In the genomic region with DNA sequence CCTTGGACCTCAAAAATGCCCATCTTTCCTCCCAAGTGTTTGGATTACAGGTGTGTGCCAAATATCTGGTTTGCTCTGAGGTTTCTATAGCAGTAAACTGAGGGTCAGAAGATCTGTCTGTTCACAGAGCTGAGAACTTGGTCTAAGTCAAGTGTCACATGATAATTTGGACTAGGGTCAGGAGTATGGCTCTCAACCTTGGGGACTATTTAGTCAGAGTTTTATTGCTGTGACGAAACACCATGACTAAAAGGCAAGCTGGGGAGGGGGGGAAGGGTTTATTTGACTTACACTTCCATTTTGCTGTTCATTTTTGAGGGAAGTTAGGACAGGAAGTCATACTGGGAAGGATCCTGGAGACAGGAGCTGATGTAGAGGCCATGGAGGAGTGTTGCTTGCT, we compare ENCODE assay signal across 26 mouse cellular contexts. TPM values are rescaled to one million over a fixed set of nuclear protein-coding genes. Genes with fewer than 3 reads are reported as not detected.
A peak's percentile ranks its signal among the peaks of the same experiment; 100 is the strongest.
DNase-seq lines count a peak whose midpoint lies in the region; ATAC-seq lines count a peak whose summit lies in the region.
"Had no signal": no experiment of that assay in that cellular context is flagged by ENCODE, and none has a peak within 500 bp of the region (broad histone marks: within the 10 kb centered on the region; RNA-seq: fewer than 3 reads in every experiment).

No protein-coding gene starts in this region.

- WGBS in intestine, embryonic 16.5 days, result 71% methylated on average over 1 of the region's 1 CpGs
- 73% methylated on average over 1 of the region's 1 CpGs for WGBS in hindbrain, embryonic 11.5 days

- H3K4me3 ChIP-seq in intestine, embryonic 16.5 days (ENCODE audit: low read length), result no peak overlapping the region
- H3K4me3 ChIP-seq in hindbrain, embryonic 11.5 days (ENCODE audit: low read depth, low read length), result no peak overlapping the region
- H3K4me3 ChIP-seq: forebrain, embryonic 10.5 days; forebrain, embryonic 13.5 days; heart, embryonic 12.5 days; heart, embryonic 15.5 days; hindbrain, embryonic 10.5 days had no signal

- ATAC-seq in intestine, embryonic 16.5 days, result peak; percentile 35; the same call in 1 of the 2 replicates
- no peak for ATAC-seq in hindbrain, embryonic 11.5 days (ENCODE audit: low FRiP score)
- ATAC-seq: activated CD4-positive, CD25-positive, alpha-beta regulatory T cell, adult 4 months; forebrain, embryonic 13.5 days; forebrain, embryonic 16.5 days; hindbrain, postnatal 0 days; inflammation-experienced regulatory T-cells, adult 6 months had no signal

- peak; percentile 3 for DNase-seq in 416B (ENCODE audit: low read depth)
- DNase-seq in adipocyte (ENCODE audit: low spot score), result peak; percentile 54
- DNase-seq in cerebellum, adult 9-10 months, result no peak
- DNase-seq in left cerebral cortex, adult 9 months (ENCODE audit: low spot score in 2 of 2), result no peak
- no peak for DNase-seq in hindbrain, embryonic 11.5 days (ENCODE audit: low spot score)
- DNase-seq: adrenal gland, postnatal 10 days; adrenal gland, postnatal 36 days; cerebellum, adult 11 months; cerebellum, adult 8-10 months; cerebellum, postnatal 14 days; gastrocnemius, postnatal 10 days; gastrocnemius, postnatal 36 days; heart, postnatal 10 days; heart, postnatal 36 days had no signal

- H3K9ac ChIP-seq in intestine, embryonic 16.5 days (ENCODE audit: low read depth, low read length), result no peak overlapping the region
- H3K9ac ChIP-seq in hindbrain, embryonic 11.5 days (ENCODE audit: low read depth, low read length), result no peak overlapping the region
- H3K9ac ChIP-seq: forebrain, embryonic 13.5 days; heart, embryonic 12.5 days; heart, embryonic 15.5 days; hindbrain, embryonic 14.5 days had no signal

- H3K9me3 ChIP-seq in intestine, embryonic 16.5 days (ENCODE audit: control insufficient read depth, low read length), result no peaks in the 10 kb centered on the region
- no peaks in the 10 kb centered on the region for H3K9me3 ChIP-seq in hindbrain, embryonic 11.5 days (ENCODE audit: control insufficient read depth, low read length)
- H3K9me3 ChIP-seq: forebrain, embryonic 10.5 days; forebrain, embryonic 13.5 days; heart, embryonic 15.5 days; hindbrain, embryonic 10.5 days had no signal

- H3K36me3 ChIP-seq in intestine, embryonic 16.5 days (ENCODE audit: control insufficient read depth, insufficient read depth, low read length), result no peaks in the 10 kb centered on the region
- H3K36me3 ChIP-seq in hindbrain, embryonic 11.5 days (ENCODE audit: control insufficient read depth, insufficient read depth, low read length), result no peaks in the 10 kb centered on the region
- H3K36me3 ChIP-seq: forebrain, embryonic 10.5 days; heart, embryonic 12.5 days; heart, embryonic 15.5 days; hindbrain, embryonic 10.5 days had no signal

- no peaks in the 10 kb centered on the region for H3K4me1 ChIP-seq in intestine, embryonic 16.5 days (ENCODE audit: control insufficient read depth, insufficient read depth, low read length)
- no peaks in the 10 kb centered on the region for H3K4me1 ChIP-seq in hindbrain, embryonic 11.5 days (replicated peaks; ENCODE audit: control insufficient read depth, insufficient read depth, low read length)
- H3K4me1 ChIP-seq: forebrain, embryonic 10.5 days; forebrain, embryonic 13.5 days; heart, embryonic 12.5 days; heart, embryonic 15.5 days; hindbrain, embryonic 10.5 days had no signal

- H3K27ac ChIP-seq in intestine, embryonic 16.5 days (ENCODE audit: low read length), result no peak overlapping the region
- H3K27ac ChIP-seq in hindbrain, embryonic 11.5 days (ENCODE audit: low read depth, low read length), result no peak overlapping the region
- H3K27ac ChIP-seq: forebrain, embryonic 10.5 days; forebrain, embryonic 13.5 days; heart, embryonic 15.5 days; hindbrain, embryonic 10.5 days; hindbrain, embryonic 14.5 days; hindbrain, postnatal 0 days had no signal

- no peaks in the 10 kb centered on the region for H3K27me3 ChIP-seq in intestine, embryonic 16.5 days (replicated peaks; ENCODE audit: control insufficient read depth, insufficient read depth, low read length)
- no peaks in the 10 kb centered on the region for H3K27me3 ChIP-seq in hindbrain, embryonic 11.5 days (ENCODE audit: control insufficient read depth, insufficient read depth, low read length)
- H3K27me3 ChIP-seq: forebrain, embryonic 13.5 days; heart, embryonic 12.5 days; heart, embryonic 15.5 days had no signal

- H3K4me2 ChIP-seq in intestine, embryonic 16.5 days (ENCODE audit: low read depth, low read length), result no peak overlapping the region
- no peak overlapping the region for H3K4me2 ChIP-seq in hindbrain, embryonic 11.5 days (replicated peaks; ENCODE audit: low read depth, low read length)
- H3K4me2 ChIP-seq: forebrain, embryonic 13.5 days; heart, embryonic 12.5 days; heart, embryonic 15.5 days; hindbrain, embryonic 14.5 days had no signal

RNA-seq across cellular contexts. Expression of gene Selenop, which starts 9.3 kb away (rescaled TPM):
- 512 and 640 TPM in 2 replicates for polyA plus RNA-seq in intestine, embryonic 16.5 days (2015; fragmentation: Nextera tagmentation; extraction: Ambion mirVana)
- polyA plus RNA-seq in hindbrain, embryonic 11.5 days (2014; fragmentation: Nextera tagmentation; extraction: Ambion mirVana), result 92.2 and 99.4 TPM in 2 replicates

RNA-seq across cellular contexts. Expression of gene Ccdc152, which starts 44.3 kb away (rescaled TPM):
- polyA plus RNA-seq in intestine, embryonic 16.5 days (2015; fragmentation: Nextera tagmentation; extraction: Ambion mirVana), result 0.24 and 0.58 TPM in 2 replicates
- 0.18 TPM in 1 of 2 replicates, not detected in the other for polyA plus RNA-seq in hindbrain, embryonic 11.5 days (2014; fragmentation: Nextera tagmentation; extraction: Ambion mirVana)
- polyA plus RNA-seq: embryonic facial prominence, embryonic 11.5 days; forebrain, embryonic 13.5 days; forebrain, embryonic 16.5 days; hindbrain, embryonic 10.5 days had no signal

Comparison
In these comparisons a context has a peak if more than half of its experiments do, and no peak if none do; other contexts are left out.
1. DNase-seq: peak in 416B (single experiment) and adipocyte (single experiment); none in cerebellum, adult 9-10 months (single experiment), left cerebral cortex, adult 9 months (0 of 2) and hindbrain, embryonic 11.5 days (single experiment).